Mouse (Mus musculus) limb, embryonic 12.5 days (tissue): ENCODE results near the gene Rtp2. TPM values are rescaled to one million over a fixed set of nuclear protein-coding genes. Genes with fewer than 3 reads are reported as not detected.

Experiments
- ATAC-seq: fragments of 200-750 bp; cut with Nextera tagmentation; 2 replicates; pipeline ENCODE4 v1.8.0; 2017; ENCODE audit warnings: low read depth, moderate TSS enrichment; ENCODE audit not compliant: insufficient number of reproducible peaks, insufficient read depth, low FRiP score, low TSS enrichment
- H3K27ac ChIP-seq: fragments of 300-500 bp; sonication (generic); 2 replicates; pipeline ENCODE4 v1.5.1; 2016; ENCODE audit warnings: mild to moderate bottlenecking, moderate library complexity
- H3K27me3 ChIP-seq: fragments of 300-500 bp; sonication (generic); 2 replicates; pipeline ENCODE4 v1.6.1; 2016; ENCODE audit warnings: mild to moderate bottlenecking, moderate library complexity
- H3K36me3 ChIP-seq: fragments of 300-500 bp; sonication (generic); 2 replicates; pipeline ENCODE4 v1.6.1; 2016; ENCODE audit warnings: mild to moderate bottlenecking, moderate library complexity
- H3K4me1 ChIP-seq: fragments of 300-500 bp; sonication (generic); replicated peaks from 2 replicates; pipeline ENCODE4 v1.6.1; 2016
- H3K4me2 ChIP-seq: fragments of 300-500 bp; sonication (generic); 2 replicates; pipeline ENCODE4 v1.6.1; 2016; ENCODE audit warnings: mild to moderate bottlenecking, moderate library complexity
- H3K4me3 ChIP-seq: fragments of 300-500 bp; sonication (generic); replicated peaks from 2 replicates; pipeline ENCODE4 v1.5.1; 2016; ENCODE audit warnings: mild to moderate bottlenecking
- H3K9ac ChIP-seq: fragments of 300-500 bp; sonication (generic); replicated peaks from 2 replicates; pipeline ENCODE4 v1.6.1; 2016; ENCODE audit warnings: mild to moderate bottlenecking, moderate library complexity
- H3K9me3 ChIP-seq: fragments of 300-500 bp; sonication (generic); 2 replicates; pipeline ENCODE4 v1.6.1; 2016; ENCODE audit warnings: mild to moderate bottlenecking, moderate library complexity
- WGBS: fragments of 180-500 bp; shearing (Covaris S2); methylation state at CpG from one replicate; pipeline ENCODE4 v1.1.7; 2016; 5-methylcytosine and 5-hydroxymethylcytosine counted together
- polyA plus RNA-seq: library from polyadenylated mRNA; unstranded; fragments of >200 nt; fragmentation: Nextera tagmentation; extraction: Ambion mirVana; gene quantifications from 2 replicates; pipeline ENCODE4 v1.2.1, GENCODE M21; 2016

The Rtp2 gene
- polyA plus RNA-seq, 1 experiment from 2014 or later = not detected

GRCm38 (mm10) chr16:23885098-23885497 lies 47.1 kb downstream of the Rtp2 start:
- Histone ChIP-seq H3K27me3 (peaks cover 8% of the 10 kb centered on the region), H3K9ac (no peak overlapping the region), H3K4me2 (no peak overlapping the region), H3K4me1 (peaks cover 23% of the 10 kb centered on the region), H3K9me3 (no peaks in the 10 kb centered on the region), H3K4me3 (no peak overlapping the region), H3K36me3 (no peaks in the 10 kb centered on the region), H3K27ac (no peak overlapping the region)
- WGBS = 64% methylated on average over 12 of the region's 12 CpGs
- ATAC-seq = no peak

Other genes with a start within 250 kb of the Rtp2 start
- 1.7 and 1.8 TPM in 2 replicates for gene Sst, start 41.4 kb downstream of the Rtp2 start, polyA plus RNA-seq
- not detected in 2 replicates for gene Gm37419, start 56.1 kb upstream of the Rtp2 start, polyA plus RNA-seq
- gene Bcl6, start 56.5 kb upstream of the Rtp2 start, polyA plus RNA-seq = 0.41 and 0.48 TPM in 2 replicates